Mouse (Mus musculus) myocyte (in vitro differentiated cells): Measurements from ENCODE around the gene Llgl1.

Experiments
- CEBPB ChIP-seq: IDR thresholded peaks from 2 replicates; pipeline ENCODE4 v1.6.1; 2011; ENCODE audit warnings: mild to moderate bottlenecking, moderate library complexity; ENCODE audit not compliant: poor library complexity, insufficient read depth, severe bottlenecking
- E2F4 ChIP-seq: IDR thresholded peaks from one replicate; pipeline ENCODE4 v1.6.1; 2011; ENCODE audit warnings: mild to moderate bottlenecking, control low read depth, moderate library complexity; ENCODE audit not compliant: insufficient read depth
- MAX ChIP-seq: IDR thresholded peaks from one replicate; pipeline ENCODE4 v1.6.1; 2011; ENCODE audit warnings: low read depth, mild to moderate bottlenecking, control low read depth
- MYOD1 ChIP-seq, 3 experiments: IDR thresholded peaks; one replicate each; pipeline ENCODE4 v1.6.1; 2011; ENCODE audit warnings: control low read depth in 2 of 3, low read depth in 2 of 3, mild to moderate bottlenecking in 2 of 3, moderate library complexity in 1 of 3; ENCODE audit not compliant: insufficient read length in 2 of 3, control insufficient read depth in 1 of 3
- MYOG ChIP-seq, 3 experiments: IDR thresholded peaks; one replicate each; pipeline ENCODE4 v1.6.1; 2011; ENCODE audit warnings: control low read depth in 2 of 3, low read depth in 2 of 3, mild to moderate bottlenecking in 2 of 3; ENCODE audit not compliant: insufficient read length in 2 of 3, control insufficient read depth in 1 of 3, insufficient read depth in 1 of 3
- POLR2A ChIP-seq: IDR thresholded peaks from one replicate; pipeline ENCODE4 v1.6.1; 2011; ENCODE audit warnings: low read depth, mild to moderate bottlenecking, control low read depth, moderate library complexity; ENCODE audit not compliant: insufficient read length
- POLR2AphosphoS2 ChIP-seq: IDR thresholded peaks from one replicate; pipeline ENCODE4 v1.6.1; 2011; ENCODE audit warnings: low read depth, control low read depth; ENCODE audit not compliant: insufficient read length
- REST ChIP-seq: IDR thresholded peaks from one replicate; pipeline ENCODE4 v1.6.1; 2011; ENCODE audit warnings: mild to moderate bottlenecking, control low read depth, moderate library complexity; ENCODE audit not compliant: insufficient read depth, insufficient read length
- SRF ChIP-seq: IDR thresholded peaks from one replicate; pipeline ENCODE4 v1.6.1; 2011; ENCODE audit warnings: low read depth; ENCODE audit not compliant: control insufficient read depth, insufficient read length
- TCF12 ChIP-seq: IDR thresholded peaks from one replicate; pipeline ENCODE4 v1.6.1; 2011; ENCODE audit warnings: mild to moderate bottlenecking, control low read depth; ENCODE audit not compliant: poor library complexity, insufficient read depth, severe bottlenecking
- TCF3 ChIP-seq: IDR thresholded peaks from one replicate; pipeline ENCODE4 v1.6.1; 2011; ENCODE audit warnings: low read depth, control low read depth; ENCODE audit not compliant: insufficient read length
- USF1 ChIP-seq: IDR thresholded peaks from one replicate; pipeline ENCODE4 v1.6.1; 2011; ENCODE audit warnings: low read depth, mild to moderate bottlenecking, control low read depth, moderate library complexity

DNA sequence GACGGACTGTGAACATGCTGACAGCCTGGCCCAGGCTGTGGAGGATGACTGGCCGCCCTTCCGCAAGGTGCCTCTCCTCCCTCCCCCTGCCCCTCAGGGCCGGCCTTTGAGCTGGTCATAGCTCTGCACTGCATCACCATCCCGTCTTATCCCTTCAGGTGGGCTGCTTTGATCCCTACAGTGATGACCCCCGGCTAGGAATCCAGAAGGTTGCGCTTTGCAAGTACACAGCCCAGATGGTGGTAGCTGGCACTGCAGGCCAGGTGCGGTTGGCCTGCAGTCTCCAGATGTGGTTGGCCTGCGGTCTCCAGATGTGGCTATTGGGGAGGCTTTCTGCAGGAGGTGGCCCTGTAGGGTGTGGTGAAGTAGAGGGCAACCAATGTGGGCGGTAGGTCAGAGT is 9.1 kb downstream of the Llgl1 start:
- TF ChIP-seq USF1, result no peak
- no peak for TF ChIP-seq POLR2A
- no peak for TF ChIP-seq SRF
- TF ChIP-seq MAX, result no peak
- TF ChIP-seq MYOG (IDR thresholded peaks at IDR 0.05; ENCODE audit: control insufficient read depth in 1 of 3, insufficient read depth in 1 of 3, insufficient read length in 2 of 3, low read depth in 2 of 3), result no peak
- TF ChIP-seq TCF12, result no peak
- no peak for TF ChIP-seq POLR2AphosphoS2
- TF ChIP-seq E2F4, result no peak
- no peak for TF ChIP-seq MYOD1 (IDR thresholded peaks at IDR 0.05; ENCODE audit: control insufficient read depth in 1 of 3, insufficient read length in 2 of 3, low read depth in 2 of 3)
- no peak for TF ChIP-seq CEBPB
- no peak for TF ChIP-seq TCF3
- no peak for TF ChIP-seq REST
